Mouse (Mus musculus) gastrocnemius, adult 8-10 months (tissue): Measurements from ENCODE around the gene Wee1. TPM values are rescaled to one million over a fixed set of nuclear protein-coding genes. Genes with fewer than 3 reads are reported as not detected.
"Not testable (repeated sequence)": the region's sequence is repeated elsewhere in the genome, so short reads cannot be mapped to it uniquely, and the experiment has no call there.

ENCODE experiments used
- DNase-seq, 2 experiments: peaks; one replicate each; pipeline ENCODE4 v3.0.0; 2022; ENCODE audit warnings: low spot score in 2 of 2
- total RNA-seq, 4 experiments: library from RNA; stranded (reverse); gene quantifications; 2 replicates each; pipeline ENCODE4 v1.2.4; 2022

Gene Wee1
- total RNA-seq, result 1 to 10 TPM; 2.4 to 2.9 (median 2.4) TPM

DNA sequence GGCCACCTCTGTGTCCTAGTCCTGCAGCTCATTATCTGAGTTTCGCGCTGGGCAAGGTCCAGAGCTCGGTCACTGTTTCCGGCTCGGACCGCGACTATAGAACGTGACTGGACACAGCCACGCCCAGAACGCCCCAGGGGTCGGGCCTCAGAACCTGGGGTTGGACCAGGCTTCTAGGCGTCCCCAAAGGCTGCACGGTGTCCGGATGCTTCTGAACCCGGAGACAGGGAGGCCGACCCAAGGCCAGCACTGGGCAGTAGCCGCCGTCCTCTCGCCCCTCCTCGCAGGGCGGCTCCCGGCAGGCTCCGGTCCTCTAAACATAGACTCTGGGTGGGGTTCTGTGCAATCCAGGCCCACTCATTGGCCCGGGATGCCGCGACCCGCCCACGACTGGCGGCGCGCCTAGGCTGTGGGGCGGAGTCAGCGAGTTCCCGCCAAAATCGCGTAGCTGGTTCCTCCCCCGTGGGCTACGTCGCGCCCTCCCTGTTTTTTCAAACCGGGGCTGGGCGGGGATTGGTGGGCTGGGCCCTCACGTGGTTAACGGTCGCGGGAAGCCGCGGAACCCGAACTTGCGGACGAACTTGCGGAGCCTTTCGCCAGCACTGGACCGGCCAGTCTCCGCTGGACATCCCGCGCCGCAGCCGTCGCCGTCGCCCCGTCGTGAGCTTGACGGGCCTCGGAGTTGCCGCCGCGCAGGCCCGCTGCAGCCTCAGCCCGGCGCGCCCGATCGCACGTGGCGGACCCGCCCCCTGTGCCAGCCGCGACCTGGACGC lies at the start of gene Wee1:
Gene Wee1 (plus strand): TSS at position 531 of the 773 bp plus-strand sequence.
- DNase-seq, result peak; percentile 99

DNA sequence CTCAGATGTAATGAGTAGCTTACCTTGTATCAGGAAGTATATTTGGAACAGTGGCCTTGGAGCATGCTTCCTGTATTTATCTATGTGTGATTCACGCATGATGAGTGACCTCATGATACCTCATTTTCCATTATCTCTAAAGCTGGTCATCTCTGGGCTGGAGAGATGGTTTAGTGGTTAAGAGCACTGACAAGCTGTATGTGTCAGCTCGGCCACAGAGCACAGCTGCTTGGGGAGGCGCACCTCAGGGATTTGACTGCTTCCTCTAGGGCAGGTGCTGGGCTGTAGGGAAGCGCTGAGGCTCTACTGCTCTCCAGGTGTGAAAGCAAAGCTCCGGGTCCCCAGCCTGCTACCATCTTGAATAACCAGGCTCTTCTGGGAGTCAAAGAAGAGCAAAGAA lies 43.7 kb upstream of the Wee1 start:
- DNase-seq, result no peak

DNA sequence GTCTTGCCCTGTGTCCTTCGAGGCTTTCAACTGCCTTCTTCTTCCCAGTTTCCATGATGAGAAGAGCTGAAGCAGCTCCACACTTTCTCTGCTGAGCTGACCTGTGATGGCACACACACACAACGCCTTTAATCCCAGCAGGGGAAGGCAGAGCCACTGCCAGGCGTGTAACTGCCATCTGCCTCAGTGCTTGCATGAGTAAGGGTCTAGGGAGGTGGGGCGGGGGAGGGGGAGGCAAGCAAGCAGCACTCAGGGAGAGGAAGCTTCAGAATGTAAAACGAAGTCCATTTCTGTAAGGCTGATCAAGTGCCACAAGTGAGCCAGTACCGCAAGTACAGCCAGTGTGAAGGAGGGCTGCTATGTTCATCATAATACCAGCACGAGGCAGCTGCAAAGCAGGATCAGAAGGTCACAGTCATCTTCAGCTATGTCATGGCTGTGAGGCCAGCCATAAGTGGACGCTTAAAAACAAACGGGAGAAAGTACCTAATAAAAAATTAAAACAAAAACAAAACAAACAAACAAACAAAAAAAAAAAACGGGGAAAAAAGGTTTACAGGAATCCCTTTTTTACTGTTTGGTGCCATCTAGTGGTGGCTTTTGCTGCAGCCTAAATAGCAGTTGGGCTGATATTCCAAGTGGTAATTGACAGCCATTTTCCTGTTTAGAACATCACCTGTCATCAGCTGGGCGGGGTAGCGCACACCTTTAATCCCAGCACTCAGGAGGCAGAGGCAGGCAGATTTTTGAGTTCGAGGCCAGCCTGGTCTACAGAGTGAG lies 38.3 kb upstream of the Wee1 start:
- DNase-seq, result peak; percentile 13

DNA sequence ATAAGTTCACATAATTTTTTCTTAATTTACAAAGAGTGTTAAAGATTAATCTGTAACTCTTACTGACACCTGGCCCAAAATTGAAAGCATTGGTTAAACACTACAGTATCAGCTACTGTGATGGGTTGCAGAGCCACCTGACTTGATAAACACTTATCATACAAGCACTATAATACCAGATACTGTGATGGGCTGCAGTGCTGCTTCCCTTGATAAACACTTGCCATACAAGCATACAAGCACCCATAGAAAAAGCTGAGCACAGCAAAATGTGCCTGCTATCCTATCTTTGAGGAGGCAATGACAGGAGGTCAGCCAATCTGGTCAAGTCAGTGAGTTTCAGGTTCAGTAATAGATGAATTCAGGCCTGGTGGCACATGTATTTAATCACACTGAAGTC lies 36.6 kb upstream of the Wee1 start:
- no peak for DNase-seq

DNA sequence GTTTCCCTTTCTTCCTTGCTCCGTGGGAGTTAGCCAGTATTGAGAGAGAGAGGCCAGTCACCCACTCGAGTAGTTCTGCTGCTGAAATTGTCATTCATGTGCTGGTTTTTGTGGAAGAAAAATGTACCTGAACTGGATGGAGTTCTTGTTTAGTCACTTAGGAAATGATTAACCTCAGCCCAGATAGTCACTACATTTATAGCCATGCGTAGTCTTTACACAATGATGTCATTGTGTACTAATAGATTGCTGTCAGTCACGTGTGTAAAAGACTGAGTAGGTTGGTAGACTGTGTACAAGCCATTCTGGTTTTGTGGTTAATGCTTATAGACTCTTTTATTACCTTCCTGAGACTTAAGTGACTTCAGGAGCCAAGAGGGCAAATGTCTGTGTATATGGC lies 33.9 kb upstream of the Wee1 start:
- DNase-seq, result no peak

DNA sequence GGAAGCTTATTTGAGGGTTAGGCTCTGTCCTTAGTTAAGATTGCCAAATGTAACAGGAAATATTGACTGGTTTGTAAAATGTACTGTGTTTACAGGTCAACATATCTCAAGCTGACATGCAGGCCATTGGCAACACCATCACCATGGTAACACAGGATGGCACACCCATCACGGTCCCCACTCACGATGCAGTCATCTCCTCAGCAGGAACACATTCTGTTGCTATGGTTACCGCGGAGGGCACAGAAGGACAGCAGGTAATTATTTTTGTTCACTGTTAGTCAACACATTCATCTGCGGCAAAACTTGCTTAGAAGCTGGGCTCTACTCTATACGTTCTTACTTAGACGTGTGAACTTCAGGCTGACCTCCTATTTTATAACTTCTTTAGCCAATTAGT lies 30.2 kb upstream of the Wee1 start:
- DNase-seq, result no peak

DNA sequence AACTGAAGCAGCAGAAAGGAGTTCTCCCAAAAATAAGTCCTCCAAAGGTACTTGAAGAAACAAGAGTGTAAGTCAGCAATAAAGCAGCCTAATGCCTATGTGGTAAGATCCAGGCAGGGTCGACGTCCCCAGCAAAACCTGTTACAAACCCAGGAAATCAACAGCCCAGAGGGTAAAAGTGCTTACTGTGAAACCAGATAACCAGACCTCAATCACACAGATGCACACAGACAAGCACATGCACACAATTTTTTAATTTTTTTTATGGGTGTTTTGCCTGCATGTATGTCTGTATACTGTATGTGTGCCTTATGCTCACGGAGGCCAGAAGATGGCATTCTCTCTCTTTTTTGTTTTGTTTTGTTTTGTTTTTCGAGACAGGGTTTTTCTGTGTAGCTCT lies 25.5 kb upstream of the Wee1 start:
- DNase-seq, result no peak

DNA sequence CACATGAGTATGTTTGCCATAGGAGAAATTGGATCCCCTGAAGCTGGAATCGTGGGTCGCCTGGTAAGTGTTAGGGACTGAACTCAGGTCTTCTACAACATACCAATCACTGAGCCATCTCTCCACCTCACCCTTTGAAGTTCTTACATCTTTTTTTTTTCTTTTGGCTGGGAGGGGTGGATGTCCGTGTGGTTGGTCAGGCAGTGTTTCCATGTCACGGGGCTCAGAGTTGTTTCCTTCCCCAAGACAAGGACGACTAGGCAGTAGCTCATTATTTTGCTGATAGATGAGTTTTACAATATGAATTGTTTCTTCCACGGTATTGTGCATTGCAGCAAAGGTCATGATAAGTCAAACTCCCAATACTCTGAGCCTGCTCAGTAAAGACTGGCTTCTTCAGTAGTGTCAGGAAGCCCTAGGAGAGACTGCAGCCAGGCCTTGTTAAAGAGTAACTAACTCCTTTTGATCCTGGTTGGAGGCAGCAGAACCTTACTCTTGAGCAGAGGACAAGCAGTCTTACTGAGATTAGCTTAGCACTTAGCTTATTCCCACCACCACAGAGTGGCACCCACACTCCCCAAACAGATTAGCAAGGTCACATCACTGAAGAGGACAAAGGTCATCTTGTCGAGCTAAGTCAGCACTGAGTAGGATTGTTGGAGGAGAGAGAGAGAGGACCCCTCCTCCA lies 24.6 kb upstream of the Wee1 start:
- DNase-seq, result no peak

DNA sequence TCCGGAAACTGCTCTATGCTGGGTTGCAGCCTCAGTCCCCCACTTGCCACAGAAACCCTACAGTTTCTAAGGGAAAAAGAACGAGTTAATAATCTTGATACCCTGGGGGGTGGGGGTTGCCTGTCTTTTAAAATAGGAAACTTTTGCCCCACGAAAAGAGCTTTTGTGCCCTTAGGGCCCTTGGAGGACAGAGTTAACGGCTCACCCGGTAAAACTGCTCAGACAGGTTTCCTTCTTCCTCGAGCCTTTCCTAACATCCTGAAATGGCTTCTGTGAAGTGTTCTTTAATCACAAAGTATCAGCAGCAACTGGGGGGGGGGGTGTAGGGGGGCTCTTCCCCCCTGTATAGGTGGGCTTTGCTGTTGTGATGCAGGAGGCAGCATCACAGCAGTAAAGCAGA lies 21.0 kb upstream of the Wee1 start:
- no peak for DNase-seq

DNA sequence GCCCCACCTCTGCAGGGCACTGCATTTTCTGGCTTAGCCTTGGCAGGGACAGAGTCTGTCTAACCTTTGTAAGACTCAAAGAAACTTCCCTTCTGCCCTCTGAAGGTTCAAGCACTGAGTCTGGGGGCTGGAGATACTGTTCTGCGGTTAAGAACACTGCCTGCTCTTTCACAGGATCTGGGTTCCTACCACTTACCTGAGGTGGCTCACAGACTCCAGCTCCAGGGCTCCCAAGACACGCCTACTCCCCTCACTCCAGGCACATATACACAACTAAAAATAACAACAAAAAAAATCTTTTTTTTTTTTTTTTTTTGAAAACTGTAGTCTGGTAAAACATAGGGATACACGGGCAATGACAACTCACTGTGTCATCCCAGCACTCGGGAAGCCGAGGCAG lies 20.6 kb upstream of the Wee1 start:
- no peak for DNase-seq

DNA sequence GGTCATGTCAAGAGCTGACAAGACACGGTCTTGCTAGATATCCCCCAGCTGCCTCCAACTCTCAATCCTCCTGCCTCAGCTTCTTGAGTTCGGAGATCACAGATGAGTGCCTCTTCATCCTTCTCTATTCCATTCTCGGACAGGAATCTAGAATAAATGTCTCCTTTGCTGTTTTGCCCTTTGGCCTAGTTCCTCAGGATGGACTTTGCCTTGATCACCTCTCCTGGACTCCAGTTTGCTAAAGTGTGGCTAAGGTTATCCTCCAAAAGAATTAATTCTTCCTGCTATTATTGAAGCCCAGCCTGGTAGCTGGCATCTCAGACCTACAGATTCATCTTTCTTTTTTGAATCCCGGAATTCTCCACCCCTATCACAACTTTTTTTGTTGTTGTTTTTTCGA lies 16.8 kb upstream of the Wee1 start:
- DNase-seq, result no peak

DNA sequence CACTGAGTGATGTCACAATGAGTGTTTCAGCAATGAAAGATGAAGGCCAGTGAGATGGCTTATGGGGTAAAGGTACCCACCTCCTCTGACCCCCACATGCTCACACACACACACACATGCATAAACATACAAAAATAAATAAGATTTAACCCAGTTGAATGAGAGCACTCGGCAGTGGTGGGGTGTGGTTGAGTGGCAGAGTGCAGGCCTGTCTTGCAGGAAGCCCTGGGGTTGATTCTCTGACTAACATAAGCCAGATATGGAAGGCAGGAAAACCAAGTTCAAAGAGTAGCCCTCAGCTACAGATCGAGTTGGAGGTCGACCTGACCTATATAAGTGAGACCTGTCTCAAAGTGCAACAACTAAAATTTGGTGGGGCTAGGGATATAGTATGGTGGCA lies 15.2 kb upstream of the Wee1 start:
- no peak for DNase-seq

DNA sequence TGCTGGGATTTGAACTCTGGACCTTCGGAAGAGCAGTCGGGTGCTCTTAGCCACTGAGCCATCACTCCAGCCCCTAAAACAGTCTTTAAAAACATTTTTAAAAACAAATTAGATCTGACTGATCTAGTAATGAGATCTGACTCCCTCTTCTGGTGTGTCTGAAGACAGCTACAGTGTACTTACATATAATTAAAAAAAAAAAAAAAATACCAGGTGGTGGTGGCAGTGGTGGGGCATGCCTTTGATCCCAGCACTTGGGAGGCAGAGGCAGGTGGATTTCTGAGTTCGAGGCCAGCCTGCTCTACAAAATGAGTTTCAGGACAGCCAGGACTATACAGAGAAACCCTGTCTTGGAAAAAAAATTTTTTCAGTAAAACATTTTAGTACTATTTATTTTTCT lies 13.3 kb upstream of the Wee1 start:
- not testable (repeated sequence) for DNase-seq

DNA sequence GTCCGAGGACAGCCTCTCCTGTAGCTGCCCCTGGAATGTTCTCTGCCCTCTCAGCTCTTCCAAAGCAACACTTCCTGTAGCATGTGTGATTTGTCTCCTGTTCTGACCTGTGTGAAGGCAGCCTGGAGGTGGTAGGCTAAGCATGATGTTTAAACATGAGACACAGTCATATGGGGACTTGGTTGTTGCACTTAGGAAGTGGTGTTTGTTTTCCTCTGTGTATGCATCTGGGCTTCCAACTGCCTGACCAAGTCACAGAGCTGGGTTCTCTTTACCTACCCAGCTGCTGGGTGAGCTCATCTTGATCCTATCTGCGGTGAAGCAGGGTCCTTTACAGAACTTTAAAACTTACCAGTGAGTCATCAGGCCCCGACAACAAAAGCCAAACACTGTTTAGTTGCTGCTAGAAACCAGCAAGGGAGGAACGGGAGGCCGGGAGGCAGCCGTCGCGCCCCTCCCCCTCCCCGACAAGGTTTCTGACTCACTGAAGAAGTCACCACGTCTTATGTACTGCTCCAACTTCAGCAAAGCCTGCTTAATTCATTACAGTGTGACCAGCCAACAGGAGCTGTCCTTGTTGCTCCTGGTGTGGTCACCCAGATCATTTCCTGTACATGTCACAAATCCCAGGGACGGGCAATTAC lies 12.8 kb upstream of the Wee1 start:
- peak; percentile 51 to 57 for DNase-seq

DNA sequence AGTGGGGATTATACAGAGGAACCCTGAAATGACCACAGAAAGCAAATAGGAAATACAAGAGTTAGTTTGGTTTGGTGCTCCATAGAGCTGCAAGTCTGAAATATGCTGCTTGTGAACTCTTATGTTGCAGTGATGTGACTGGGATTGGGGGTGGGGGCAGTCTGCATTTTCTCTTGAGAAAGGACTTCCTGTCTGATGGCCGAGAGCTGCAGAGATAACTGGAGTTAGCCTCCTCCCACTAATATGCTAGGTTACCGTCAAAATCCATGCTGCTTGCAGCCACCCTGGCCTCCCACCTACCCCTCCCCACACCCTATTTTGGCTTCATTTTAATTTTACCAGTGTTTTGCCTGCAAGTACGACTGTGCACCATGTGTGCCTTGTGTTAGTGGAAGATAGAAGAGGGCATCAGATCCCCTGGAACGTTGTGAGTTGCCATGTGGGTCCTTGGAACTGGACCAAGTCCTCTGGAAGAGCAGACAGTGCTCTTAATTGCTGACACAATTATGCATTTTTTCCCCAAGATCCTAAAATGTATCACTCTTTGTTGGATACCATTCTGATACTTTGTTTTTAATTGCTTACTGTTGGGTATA lies 11.7 kb upstream of the Wee1 start:
- no peak for DNase-seq

DNA sequence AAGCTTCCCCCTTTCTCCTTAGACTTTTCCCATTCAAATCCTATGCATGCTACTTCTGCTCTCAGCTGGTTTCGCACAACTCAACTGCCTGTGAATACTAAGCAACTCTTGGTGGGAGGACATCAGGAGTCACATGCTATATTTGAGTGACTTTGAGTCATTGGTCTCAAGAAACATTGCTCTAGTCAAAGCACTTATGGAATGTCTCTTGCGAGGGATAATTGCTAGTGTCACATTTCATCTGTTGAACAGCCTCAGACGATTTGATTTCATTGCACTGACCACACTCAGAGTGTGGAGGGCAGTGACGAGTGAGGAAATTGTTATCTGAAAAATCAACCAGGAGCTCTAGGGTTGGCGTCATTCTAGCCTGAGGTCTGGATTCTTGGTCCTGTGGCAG lies 7.1 kb upstream of the Wee1 start:
- no peak for DNase-seq

DNA sequence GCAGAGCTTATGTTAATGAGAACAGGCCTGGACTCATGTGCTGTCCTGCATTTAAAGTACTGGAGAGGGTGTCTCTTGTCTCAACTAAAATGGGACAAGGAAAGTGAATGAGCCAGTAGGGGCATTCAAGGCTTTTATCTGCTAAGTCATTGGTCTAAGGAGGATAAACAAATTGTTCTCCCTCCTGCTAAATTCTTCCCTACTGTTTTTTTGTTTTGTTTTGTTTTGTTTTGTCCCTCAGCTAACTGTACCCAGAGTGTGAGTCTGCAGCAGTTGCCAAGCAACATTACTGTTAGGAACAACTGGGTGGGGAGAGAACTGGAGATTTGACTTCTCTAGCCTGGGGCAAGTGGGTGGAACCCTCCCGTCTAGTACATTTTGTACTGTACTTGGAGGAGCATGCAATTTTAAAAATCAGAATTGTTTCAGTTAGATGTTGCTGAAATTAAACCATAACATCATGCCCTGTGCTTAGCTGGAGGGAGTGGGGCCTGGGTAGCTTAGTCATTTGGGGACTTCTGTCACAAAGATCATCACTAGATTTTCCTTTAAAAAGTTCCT lies 5.0 kb upstream of the Wee1 start:
- peak; percentile 29 to 45 for DNase-seq

DNA sequence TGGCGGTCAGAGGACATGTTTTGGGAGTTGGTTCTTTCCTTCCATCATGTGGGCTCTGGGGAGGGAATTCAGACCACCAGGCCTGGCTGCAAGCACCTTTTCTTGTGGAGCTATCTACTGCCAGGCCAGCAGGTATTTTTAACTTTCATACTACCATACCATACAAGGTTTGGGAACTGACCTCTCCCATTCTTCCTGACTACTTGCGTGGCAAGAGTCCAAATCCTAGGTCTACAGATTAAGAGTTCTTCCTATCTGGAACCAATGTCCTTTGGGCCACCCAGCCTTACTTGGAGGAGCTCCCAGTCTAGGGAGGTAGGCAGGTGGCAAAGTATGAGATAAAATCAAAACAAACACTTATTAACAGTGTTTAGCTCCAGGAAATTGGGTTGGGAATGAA lies 3.4 kb upstream of the Wee1 start:
- no peak for DNase-seq

DNA sequence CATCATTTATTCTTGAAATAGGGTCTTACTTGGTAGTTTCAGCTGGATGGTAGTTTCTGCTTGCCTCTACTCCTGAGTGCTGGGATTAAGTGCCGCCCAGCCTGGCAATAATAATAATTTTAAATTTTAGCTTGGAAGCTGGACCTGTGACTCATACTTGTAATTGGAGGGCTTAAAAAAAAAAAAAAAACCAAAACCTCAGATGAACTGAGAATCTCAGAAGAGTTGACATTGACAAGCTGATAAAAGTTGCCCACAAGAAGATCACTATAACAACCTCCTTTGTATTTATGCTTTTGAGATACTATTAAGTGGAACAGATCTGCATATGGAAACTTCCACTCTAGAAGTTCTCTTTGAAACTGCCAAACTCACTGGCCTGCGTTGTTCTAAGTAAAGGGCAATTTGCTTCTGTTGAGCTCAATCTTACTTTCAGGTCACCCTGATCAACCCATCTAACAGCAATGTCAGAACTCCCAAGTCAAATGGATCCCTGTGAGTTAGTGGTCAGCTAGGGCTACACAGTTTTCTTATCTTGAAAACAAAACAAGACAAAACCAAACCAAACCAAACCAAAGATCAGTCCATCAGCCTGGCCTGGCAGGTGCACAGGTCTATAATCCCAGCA lies 1.6 kb upstream of the Wee1 start:
- no peak for DNase-seq

DNA sequence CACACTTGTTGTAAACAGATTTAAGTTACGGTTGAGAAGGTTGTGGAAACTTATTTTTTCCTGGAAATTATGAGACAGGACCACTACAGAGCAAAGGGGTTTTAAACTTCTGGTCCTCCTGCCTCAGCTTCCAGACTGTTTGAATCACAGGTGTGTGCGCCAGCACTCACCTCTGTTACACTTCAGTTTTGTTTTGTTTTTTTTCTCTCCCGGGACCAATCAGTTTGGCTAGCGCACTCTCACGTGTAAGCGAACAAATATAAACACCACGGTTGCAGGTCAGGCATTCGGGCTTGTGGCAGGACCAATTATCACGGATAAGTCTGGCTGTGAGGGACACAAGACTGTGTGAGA lies 707 bp upstream of the Wee1 start:
- no peak for DNase-seq

DNA sequence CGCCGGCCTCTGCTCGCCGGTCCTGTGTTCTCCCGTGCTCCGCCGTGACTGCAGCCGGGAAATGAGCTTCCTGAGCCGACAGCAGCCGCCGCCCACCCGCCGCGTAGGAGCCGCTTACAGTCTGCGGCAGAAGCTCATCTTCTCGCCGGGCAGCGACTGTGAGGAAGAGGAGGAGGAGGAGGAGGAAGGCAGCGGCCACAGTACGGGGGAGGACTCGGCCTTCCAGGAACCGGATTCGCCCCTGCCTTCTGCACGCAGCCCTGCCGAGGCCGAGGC lies 381 bp downstream of the Wee1 start:
- no peak for DNase-seq
